Mouse (Mus musculus) brain, embryonic 18.5 days (tissue): ENCODE measurements around the gene Vmn1r75.

Experiments
- DNase-seq: peaks from one replicate; pipeline ENCODE4 v3.0.0-alpha.2; 2012; ENCODE audit warnings: low read depth, low spot score

Gene Vmn1r75

GRCm38 (mm10) chr7:11874330-11874729, at the start of gene Vmn1r75:
Vmn1r75 (plus strand) TSS chr7:11874630.
- DNase-seq, result no peak

- DNase-seq, result no peak
Measured at GRCm38 (mm10) chr7:11833680-11834079, 40.8 kb upstream of the Vmn1r75 start, which contains the start of gene Vmn1r74. Vmn1r74 (plus strand) TSS chr7:11833980.
